Comparison of ENCODE assay signal across 17 mouse cellular contexts in the genomic region with DNA sequence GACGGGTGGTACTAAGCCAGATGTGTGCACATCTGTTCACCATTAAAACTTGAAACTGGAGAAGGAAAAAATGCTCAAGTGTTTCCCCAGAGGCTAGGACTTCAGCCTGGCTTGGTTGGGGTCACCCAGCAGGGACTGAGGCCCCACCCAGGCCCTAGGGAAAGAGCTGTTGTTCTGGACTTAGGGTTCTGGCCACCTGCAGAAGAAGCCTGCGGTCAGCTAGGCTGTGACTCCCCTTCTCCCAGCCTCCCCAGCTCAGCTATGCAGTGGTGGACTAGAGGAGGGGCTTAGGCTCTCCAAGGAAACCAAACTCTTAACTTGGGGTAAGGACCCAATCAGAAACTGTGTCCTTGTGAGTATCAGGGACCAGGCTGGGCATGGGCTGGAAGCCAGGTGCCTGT. TPM values are rescaled to one million over a fixed set of nuclear protein-coding genes. Genes with fewer than 3 reads are reported as not detected.
DNase-seq lines count a peak whose midpoint lies in the region; ATAC-seq and TF ChIP-seq lines count a peak whose summit lies in the region.
"Had no signal": no experiment of that assay in that cellular context is flagged by ENCODE, and none has a peak within 500 bp of the region (broad histone marks: within the 10 kb centered on the region; RNA-seq: fewer than 3 reads in every experiment).

No protein-coding gene starts in this region.

- peak overlapping the region; percentile 23 for H3K4me3 ChIP-seq in kidney, embryonic 15.5 days (replicated peaks)
- H3K4me3 ChIP-seq in embryonic facial prominence, embryonic 12.5 days = no peak overlapping the region
- no peak overlapping the region; the same call in 1 of the 2 replicates for H3K4me3 ChIP-seq in limb, embryonic 14.5 days (replicated peaks; ENCODE audit: low read length)
- H3K4me3 ChIP-seq: erythroblast, embryonic 14.5 days had no signal

- DNase-seq in adrenal gland, postnatal 36 days = peak; percentile 27 to 28
- DNase-seq in adrenal gland, adult 18-20 months (ENCODE audit: low spot score in 2 of 2) = no peak
- no peak for DNase-seq in kidney, postnatal 4 days
- peak; percentile 40 for DNase-seq in limb, embryonic 14.5 days (ENCODE audit: low spot score)
- DNase-seq in right cerebral cortex, postnatal 10 days (ENCODE audit: low spot score in 2 of 2) = no peak
- no peak for DNase-seq in kidney, adult 18-20 months
- DNase-seq: cerebellum, adult 18-20 months; heart, postnatal 10 days; kidney, adult 11 months; liver, postnatal 0 days; retina, postnatal 1 day had no signal

- peaks cover 84% of the 10 kb centered on the region for H3K4me1 ChIP-seq in kidney, embryonic 15.5 days
- peaks cover 82% of the 10 kb centered on the region for H3K4me1 ChIP-seq in embryonic facial prominence, embryonic 12.5 days
- H3K4me1 ChIP-seq in limb, embryonic 14.5 days (ENCODE audit: control insufficient read depth, insufficient read depth, low read length) = peaks cover 60% of the 10 kb centered on the region

- 13% methylated on average over 2 of the region's 2 CpGs for WGBS in kidney, embryonic 15.5 days
- WGBS in embryonic facial prominence, embryonic 12.5 days = 7% methylated on average over 2 of the region's 2 CpGs
- WGBS in limb, embryonic 14.5 days = 3% methylated on average over 2 of the region's 2 CpGs

- no peak overlapping the region for H3K9ac ChIP-seq in kidney, embryonic 15.5 days
- H3K9ac ChIP-seq in embryonic facial prominence, embryonic 12.5 days = no peak overlapping the region
- no peak overlapping the region for H3K9ac ChIP-seq in limb, embryonic 14.5 days (ENCODE audit: low read depth, low read length, severe bottlenecking)
- H3K9ac ChIP-seq: liver, postnatal 0 days had no signal

- no peaks in the 10 kb centered on the region for H3K27me3 ChIP-seq in kidney, embryonic 15.5 days
- no peaks in the 10 kb centered on the region for H3K27me3 ChIP-seq in embryonic facial prominence, embryonic 12.5 days
- H3K27me3 ChIP-seq in limb, embryonic 14.5 days (ENCODE audit: control insufficient read depth, insufficient read depth, low read length) = no peaks in the 10 kb centered on the region

- H3K4me2 ChIP-seq in kidney, embryonic 15.5 days = peak overlapping the region; percentile 46
- peak overlapping the region; percentile 33 for H3K4me2 ChIP-seq in embryonic facial prominence, embryonic 12.5 days (replicated peaks)
- peak overlapping the region; percentile 30 for H3K4me2 ChIP-seq in limb, embryonic 14.5 days (replicated peaks; ENCODE audit: low read depth, low read length, severe bottlenecking)

- no peaks in the 10 kb centered on the region for H3K9me3 ChIP-seq in kidney, embryonic 15.5 days (replicated peaks)
- H3K9me3 ChIP-seq in embryonic facial prominence, embryonic 12.5 days = no peaks in the 10 kb centered on the region
- no peaks in the 10 kb centered on the region for H3K9me3 ChIP-seq in limb, embryonic 14.5 days (ENCODE audit: control insufficient read depth, low read length)

- peak overlapping the region; percentile 83; the same call in 1 of the 2 replicates for H3K27ac ChIP-seq in kidney, embryonic 15.5 days
- H3K27ac ChIP-seq in embryonic facial prominence, embryonic 12.5 days = peak overlapping the region; percentile 92
- H3K27ac ChIP-seq in limb, embryonic 14.5 days (replicated peaks; ENCODE audit: low read depth, low read length) = peak overlapping the region; percentile 63

- H3K36me3 ChIP-seq in kidney, embryonic 15.5 days = 0 out of 2 replicates have a peak, but pooled peaks cover under 1% of the 10 kb centered on the region
- H3K36me3 ChIP-seq in embryonic facial prominence, embryonic 12.5 days = no peaks in the 10 kb centered on the region
- no peaks in the 10 kb centered on the region for H3K36me3 ChIP-seq in limb, embryonic 14.5 days (ENCODE audit: control insufficient read depth, insufficient read depth, low read length)

- TF ChIP-seq POLR2A in limb, embryonic 14.5 days (IDR thresholded peaks at IDR 0.05; ENCODE audit: borderline replicate concordance, extremely low read depth, insufficient read depth, insufficient read length) = no peak

- ATAC-seq in kidney, embryonic 15.5 days (replicated peaks; ENCODE audit: low FRiP score) = peak; percentile 31; the same call in 1 of the 2 replicates
- peak; percentile 43; the same call in 1 of the 2 replicates for ATAC-seq in embryonic facial prominence, embryonic 12.5 days (ENCODE audit: insufficient number of reproducible peaks, insufficient read depth, low FRiP score, low TSS enrichment)
- ATAC-seq in limb, embryonic 14.5 days (ENCODE audit: low FRiP score, low read depth) = 0 out of 2 replicates have a peak, but pooled peaks have one; percentile 13
- ATAC-seq: liver, postnatal 0 days had no signal

RNA-seq across cellular contexts. Expression of a gene that starts 17.3 kb away (rescaled TPM):
- total RNA-seq in adrenal gland, postnatal 36 days (2021) = under 1 TPM in 1 of 2 experiments, not detected in 1; 0.99 TPM
- total RNA-seq in adrenal gland, adult 18-20 months (2021) = under 1 TPM; 0.22 to 0.80 TPM
- 0.29 and 0.44 TPM in 2 replicates for polyA plus RNA-seq in kidney, embryonic 15.5 days (2015; fragmentation: Nextera tagmentation; extraction: Ambion mirVana)
- polyA plus RNA-seq in embryonic facial prominence, embryonic 12.5 days (2016; fragmentation: Nextera tagmentation; extraction: Ambion mirVana) = 0.13 and 0.50 TPM in 2 replicates
- polyA plus RNA-seq in limb, embryonic 14.5 days (2012; rRNA removed) = 0.11 and 0.24 TPM in 2 replicates
- 0.44 TPM in 1 of 2 replicates, not detected in the other for polyA plus RNA-seq in limb, embryonic 14.5 days (2014; fragmentation: Nextera tagmentation; extraction: Ambion mirVana)
- total RNA-seq: granulocyte monocyte progenitor cell, adult 5-6 weeks; heart, postnatal 10 days; megakaryocyte, adult 5-6 weeks; monocyte, adult 5-6 weeks had no signal
- polyA plus RNA-seq: erythroblast, embryonic 14.5 days; liver, postnatal 0 days had no signal

Comparison
In these comparisons a context has a peak if more than half of its experiments do, and no peak if none do; other contexts are left out.
1. DNase-seq: peak in adrenal gland, postnatal 36 days (2 of 2) and limb, embryonic 14.5 days (single experiment); none in adrenal gland, adult 18-20 months (0 of 2), kidney, postnatal 4 days (0 of 2), right cerebral cortex, postnatal 10 days (0 of 2) and kidney, adult 18-20 months (single experiment).
2. Peak in every context shown above with its lines, with median percentiles within 50 percentile points of each other: ATAC-seq, H3K27ac ChIP-seq and H3K4me2 ChIP-seq.